8 mouse cellular contexts compared by ENCODE assay signal in the genomic region with DNA sequence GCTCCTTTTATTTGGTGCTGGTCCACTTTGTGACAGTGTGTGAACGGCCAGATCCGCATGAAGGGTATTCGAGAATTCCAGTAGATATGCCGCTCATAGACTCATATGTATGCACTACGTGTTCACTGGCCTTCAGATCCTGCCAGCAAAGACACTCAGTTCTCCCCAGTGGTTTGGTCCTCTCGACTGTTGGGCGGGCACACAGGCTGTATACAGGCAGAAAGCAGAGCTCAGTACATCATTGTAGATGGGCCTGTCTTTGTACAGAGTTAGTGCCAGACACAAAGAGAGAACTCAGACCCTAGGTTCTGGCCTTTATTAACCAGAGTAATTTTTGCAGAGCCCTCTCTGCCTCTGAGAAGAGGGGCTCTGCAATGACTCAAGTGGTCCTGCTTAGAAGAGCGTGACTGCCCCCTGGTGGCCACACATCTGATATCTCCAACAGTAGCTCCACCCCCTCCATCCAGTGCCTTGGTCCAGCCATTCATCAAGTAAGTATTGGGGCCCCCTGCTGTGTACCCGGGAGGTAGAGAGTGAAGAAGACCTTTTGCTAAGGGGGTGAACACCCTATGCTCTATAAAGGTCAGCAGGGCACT. TPM values are rescaled to one million over a fixed set of nuclear protein-coding genes. Genes with fewer than 3 reads are reported as not detected.
A peak's percentile ranks its signal among the peaks of the same experiment; 100 is the strongest.
DNase-seq lines count a peak whose midpoint lies in the region; ATAC-seq and TF ChIP-seq lines count a peak whose summit lies in the region.

No protein-coding gene starts in this region.

- ATAC-seq in forebrain, embryonic 13.5 days = peak; percentile 87
- ATAC-seq in liver, embryonic 16.5 days (ENCODE audit: low read depth) = peak; percentile 64

- no peaks in the 10 kb centered on the region for H3K27me3 ChIP-seq in ES-Bruce4 (ENCODE audit: control insufficient read depth, insufficient read depth, low read length, poor library complexity, severe bottlenecking)
- H3K27me3 ChIP-seq in forebrain, embryonic 13.5 days = 0 out of 2 replicates have a peak, but pooled peaks cover 4% of the 10 kb centered on the region
- H3K27me3 ChIP-seq in liver, embryonic 16.5 days (ENCODE audit: control insufficient read depth, insufficient read depth, low read depth, low read length) = no peaks in the 10 kb centered on the region

- peaks cover 11% of the 10 kb centered on the region for H3K4me1 ChIP-seq in ES-Bruce4 (ENCODE audit: control insufficient read depth, insufficient read depth, low read length)
- peaks cover 29% of the 10 kb centered on the region for H3K4me1 ChIP-seq in forebrain, embryonic 13.5 days
- H3K4me1 ChIP-seq in liver, embryonic 16.5 days (ENCODE audit: control insufficient read depth, low read depth, low read length) = no peaks in the 10 kb centered on the region
- H3K4me1 ChIP-seq in olfactory bulb, adult 2 months (ENCODE audit: control insufficient read depth, insufficient read depth, low read length) = peaks cover 12% of the 10 kb centered on the region

- H3K27ac ChIP-seq in ES-Bruce4 (ENCODE audit: insufficient read depth, low read length) = no peak overlapping the region
- H3K27ac ChIP-seq in forebrain, embryonic 13.5 days = peak overlapping the region; percentile 49
- no peak overlapping the region for H3K27ac ChIP-seq in liver, embryonic 16.5 days (ENCODE audit: low read length)
- H3K27ac ChIP-seq in olfactory bulb, adult 2 months (ENCODE audit: insufficient read depth, low read depth, low read length) = no peak overlapping the region

- no peak for TF ChIP-seq POLR2A in ES-Bruce4 (IDR thresholded peaks at IDR 0.05; ENCODE audit: insufficient read depth, low read length)
- TF ChIP-seq POLR2A in olfactory bulb, adult 2 months (IDR thresholded peaks at IDR 0.05; ENCODE audit: insufficient read depth, low read depth, low read length) = no peak

- intact Hi-C loops in heart, postnatal 10 days (cut with DNase I) = loop anchor here (1.0 to 10.0 kb wide), 3 partner anchors 145 to 588 kb away; partner anchors contain the start of gene Ephb3

- 36% methylated on average over 9 of the region's 9 CpGs for WGBS in forebrain, embryonic 13.5 days
- 43% methylated on average over 9 of the region's 9 CpGs for WGBS in large intestine, adult 2 months
- WGBS in liver, embryonic 16.5 days (ENCODE audit: insufficient replicate concordance) = 51% methylated on average over 9 of the region's 9 CpGs
- 32% methylated on average over 9 of the region's 9 CpGs for WGBS in olfactory bulb, adult 2 months

- peak; percentile 80 for DNase-seq in c-Kit-positive CD71-positive TER-119-positive erythroid progenitor cells, embryonic 14.5 days (ENCODE audit: low spot score)
- DNase-seq in heart, postnatal 10 days = peak; percentile 84 to 90
- DNase-seq in large intestine, adult 2 months (ENCODE audit: low read depth, low spot score) = peak; percentile 57
- peak; percentile 34 to 46 for DNase-seq in thymus, adult 18-20 months

- TF ChIP-seq CTCF in ES-Bruce4 (IDR thresholded peaks at IDR 0.05; ENCODE audit: low read depth, low read length) = peak; percentile 83
- peak; percentile 69 for TF ChIP-seq CTCF in olfactory bulb, adult 2 months (IDR thresholded peaks at IDR 0.05; ENCODE audit: insufficient read depth, low read depth, low read length)

- H3K4me2 ChIP-seq in forebrain, embryonic 13.5 days = no peak overlapping the region
- no peak overlapping the region for H3K4me2 ChIP-seq in liver, embryonic 16.5 days (ENCODE audit: low read depth, low read length)

- no peak for TF ChIP-seq EP300 in ES-Bruce4 (IDR thresholded peaks at IDR 0.05; ENCODE audit: insufficient read depth, low read depth, low read length)

- no peak overlapping the region for H3K9ac ChIP-seq in ES-Bruce4 (ENCODE audit: low read depth, poor library complexity, severe bottlenecking)
- no peak overlapping the region for H3K9ac ChIP-seq in forebrain, embryonic 13.5 days
- H3K9ac ChIP-seq in liver, embryonic 16.5 days (ENCODE audit: low read depth, low read length) = no peak overlapping the region

- H3K9me3 ChIP-seq in ES-Bruce4 (replicated peaks; ENCODE audit: control insufficient read depth, insufficient read depth, low read length, poor library complexity, severe bottlenecking) = no peaks in the 10 kb centered on the region
- no peaks in the 10 kb centered on the region for H3K9me3 ChIP-seq in forebrain, embryonic 13.5 days (replicated peaks)
- no peaks in the 10 kb centered on the region for H3K9me3 ChIP-seq in liver, embryonic 16.5 days (replicated peaks; ENCODE audit: control insufficient read depth, low read length)

- H3K36me3 ChIP-seq in ES-Bruce4 (ENCODE audit: control insufficient read depth, insufficient read depth, low read length, poor library complexity, severe bottlenecking) = no peaks in the 10 kb centered on the region
- no peaks in the 10 kb centered on the region for H3K36me3 ChIP-seq in forebrain, embryonic 13.5 days (ENCODE audit: poor library complexity, severe bottlenecking)
- no peaks in the 10 kb centered on the region for H3K36me3 ChIP-seq in liver, embryonic 16.5 days (ENCODE audit: control insufficient read depth, insufficient read depth)

- 0 out of 2 replicates have a peak overlapping the region, but pooled peaks have one; percentile 14 for H3K4me3 ChIP-seq in ES-Bruce4 (ENCODE audit: low read depth, low read length)
- H3K4me3 ChIP-seq in forebrain, embryonic 13.5 days = no peak overlapping the region
- H3K4me3 ChIP-seq in liver, embryonic 16.5 days (ENCODE audit: low read depth, low read length) = no peak overlapping the region
- H3K4me3 ChIP-seq in olfactory bulb, adult 2 months (ENCODE audit: insufficient read depth, low read depth, low read length) = no peak overlapping the region

RNA-seq across cellular contexts. Expression of gene Vps8, which starts 30.3 kb away (rescaled TPM):
- polyA plus RNA-seq in ES-Bruce4 (2011; ENCODE audit: insufficient read depth, insufficient read length, low read depth, missing spikeins) = 25.4 and 26.9 TPM in 2 replicates
- polyA plus RNA-seq in forebrain, embryonic 13.5 days (2015; fragmentation: Nextera tagmentation; extraction: Ambion mirVana) = 25.6 and 29.9 TPM in 2 replicates
- total RNA-seq in heart, postnatal 10 days (2021) = 10 to 100 TPM; 23.0 to 23.2 TPM
- polyA plus RNA-seq in large intestine, adult 2 months (2012; rRNA removed) = 7.1 and 7.7 TPM in 2 replicates
- 4.9 and 7.6 TPM in 2 replicates for polyA plus RNA-seq in liver, embryonic 16.5 days (2015; fragmentation: Nextera tagmentation; extraction: Ambion mirVana)
- not detected in 2 replicates for polyA plus RNA-seq in olfactory bulb, adult 2 months (2012; ENCODE audit: insufficient read depth, insufficient read length, low replicate concordance, missing spikeins)
